Mouse (Mus musculus) bone marrow, adult 2 months (tissue): ENCODE measurements around the gene Fntb.

Experiments used
- CTCF ChIP-seq: fragments of 200-500 bp; IDR thresholded peaks from 2 replicates; pipeline ENCODE4 v1.5.1; 2011; ENCODE audit warnings: low read length, control low read depth; ENCODE audit not compliant: control insufficient read depth, insufficient read depth
- POLR2A ChIP-seq: fragments of 200-500 bp; IDR thresholded peaks from 2 replicates; pipeline ENCODE4 v1.6.1; 2011; ENCODE audit warnings: low read depth, mild to moderate bottlenecking, control low read depth, low read length, borderline replicate concordance; ENCODE audit not compliant: control insufficient read depth

- TF ChIP-seq CTCF, result no peak
- TF ChIP-seq POLR2A, result no peak
Observed at GRCm38 (mm10) chr12:76930177-76930576, 164.8 kb downstream of the Fntb start.
